Mouse (Mus musculus) G1E (cell line): ENCODE data around the gene Caln1.

Source experiments
- CTCF ChIP-seq: IDR thresholded peaks from 2 replicates; pipeline ENCODE4 v1.5.1; 2012; ENCODE audit warnings: low read depth, low read length, inconsistent platforms, mixed read lengths
- GATA1 ChIP-seq: IDR thresholded peaks from 2 replicates; pipeline ENCODE4 v1.6.1; 2012; ENCODE audit warnings: borderline replicate concordance, low read length, inconsistent platforms, mixed read lengths
- POLR2AphosphoS5 ChIP-seq: IDR thresholded peaks from 2 replicates; pipeline ENCODE4 v1.6.1; 2012; ENCODE audit warnings: low read depth, low read length, inconsistent platforms; ENCODE audit not compliant: insufficient replicate concordance

- TF ChIP-seq GATA1 (no peak), CTCF (no peak), POLR2AphosphoS5 (no peak)
Measured at GRCm38 (mm10) chr5:130815352-130815751, 446.1 kb downstream of the Caln1 start.
